Mouse (Mus musculus): ENCODE measurements around the gene Slc9a3r1.

The Slc9a3r1 gene

DNA sequence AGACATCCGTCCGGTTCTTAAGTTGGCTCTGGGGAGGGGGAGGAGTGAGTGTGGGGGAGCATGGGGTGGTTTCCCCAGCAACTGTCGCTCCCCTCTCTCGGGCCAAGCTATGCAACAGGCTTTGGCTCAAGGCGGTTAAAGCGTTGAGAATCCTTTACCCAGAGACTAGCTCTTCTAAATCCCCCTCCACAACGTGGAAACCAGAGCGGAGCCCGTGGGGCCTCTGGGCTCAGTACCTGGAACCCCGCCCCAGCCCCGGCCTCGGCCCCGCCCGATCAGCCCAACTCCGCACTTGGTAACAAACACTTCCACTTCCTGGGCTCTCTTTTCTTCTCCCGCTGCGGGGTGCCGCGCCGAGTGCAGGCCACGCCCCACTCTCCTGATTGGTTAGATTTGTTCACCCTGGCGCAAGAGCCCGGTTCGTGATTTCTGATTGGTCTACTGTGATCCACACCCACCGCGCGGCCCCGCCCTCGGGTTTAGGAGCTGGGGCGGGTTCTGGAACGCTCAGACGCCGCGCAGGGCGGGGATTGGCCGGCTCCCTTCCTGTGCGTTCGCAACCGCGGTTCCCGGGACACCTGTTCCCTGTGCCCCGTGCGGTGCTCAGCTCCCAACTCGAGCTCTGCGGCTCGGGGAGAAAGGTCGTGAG, at the start of gene Slc9a3r1:
Gene Slc9a3r1 (plus strand): TSS at position 510 of the 649 bp plus-strand sequence.
- peak; percentile 76 for DNase-seq (ENCODE audit: low read depth, low spot score)

DNA sequence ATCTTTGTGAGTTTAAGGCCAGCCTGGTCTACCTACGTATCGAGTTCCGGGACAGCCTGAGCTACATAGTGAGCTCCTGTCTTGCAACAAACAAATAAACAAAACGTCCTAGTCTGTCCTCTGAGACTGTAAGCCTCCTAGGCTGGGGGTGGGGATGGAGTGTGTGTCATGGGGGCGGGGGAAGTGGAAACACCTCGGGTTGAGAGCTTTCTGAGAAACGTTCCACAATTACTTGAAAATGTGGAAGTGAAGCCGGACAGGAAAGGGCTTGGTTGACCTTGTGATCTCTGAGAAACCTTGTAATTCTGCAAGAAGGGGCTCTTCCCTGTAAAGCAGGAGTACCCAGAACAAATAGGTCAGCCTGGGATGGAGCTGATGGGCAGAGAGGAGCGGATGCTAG, 43.7 kb upstream of the Slc9a3r1 start:
- no peak for DNase-seq (ENCODE audit: low read depth, low spot score)

- no peak for DNase-seq (ENCODE audit: low read depth, low spot score)
Measured at GRCm38 (mm10) chr11:115128483-115128882, 34.7 kb upstream of the Slc9a3r1 start.

DNA sequence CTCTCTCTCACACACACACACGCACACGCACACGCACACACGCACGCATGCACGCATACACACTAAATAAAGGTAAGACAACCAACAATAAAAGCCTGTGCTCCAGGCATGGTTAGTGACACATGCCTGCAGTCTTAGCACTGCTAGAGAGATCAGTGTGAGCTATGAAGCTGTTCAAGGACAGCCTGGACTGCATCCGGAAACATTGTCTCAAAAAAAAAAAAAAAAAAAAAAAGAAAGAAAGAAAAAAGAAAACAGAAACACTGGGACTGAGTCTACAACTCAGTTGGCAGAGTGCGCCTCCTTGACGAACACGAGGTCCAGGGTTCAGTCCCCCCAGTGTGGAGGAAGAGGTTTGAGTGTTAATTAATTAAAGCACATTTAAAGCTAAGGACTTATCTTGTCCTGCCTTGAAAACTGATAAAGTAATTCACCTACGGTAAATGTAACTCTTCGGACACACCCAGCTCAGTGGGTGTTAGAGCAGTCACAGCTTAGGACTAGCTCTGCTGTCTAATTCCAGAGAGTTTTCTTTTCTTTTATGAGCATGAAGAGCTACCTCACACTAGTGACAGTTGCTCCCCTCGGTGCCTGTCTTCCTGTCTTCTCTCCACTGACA, 33.5 kb upstream of the Slc9a3r1 start:
- DNase-seq (ENCODE audit: low read depth, low spot score): no peak

- DNase-seq (ENCODE audit: low read depth, low spot score): no peak
Measured at GRCm38 (mm10) chr11:115131768-115132381, 31.3 kb upstream of the Slc9a3r1 start.

DNA sequence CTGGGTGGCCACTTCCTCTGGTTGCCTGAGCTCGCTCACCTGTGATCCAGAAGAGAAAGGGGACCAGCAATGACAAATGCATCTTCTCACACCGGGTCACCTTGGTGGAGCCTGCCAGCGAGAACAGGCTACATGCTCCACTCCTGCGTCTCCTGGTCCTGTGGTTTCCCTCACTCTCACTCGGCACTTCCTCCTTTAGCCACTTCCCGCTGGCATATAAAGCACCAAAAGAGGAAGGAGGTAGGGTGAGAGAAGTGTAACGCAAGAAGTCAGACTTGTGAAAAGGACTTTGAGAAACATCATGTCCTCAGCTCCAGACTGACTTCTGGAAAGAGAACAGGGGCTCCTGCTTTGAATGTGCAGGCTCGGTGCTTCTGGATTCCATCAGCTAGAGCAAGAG, 29.3 kb upstream of the Slc9a3r1 start, which contains the start of gene Cd300lf:
Gene Cd300lf (minus strand): TSS at position 193 of the 400 bp plus-strand sequence.
- DNase-seq (ENCODE audit: low read depth, low spot score): peak; percentile 27

DNA sequence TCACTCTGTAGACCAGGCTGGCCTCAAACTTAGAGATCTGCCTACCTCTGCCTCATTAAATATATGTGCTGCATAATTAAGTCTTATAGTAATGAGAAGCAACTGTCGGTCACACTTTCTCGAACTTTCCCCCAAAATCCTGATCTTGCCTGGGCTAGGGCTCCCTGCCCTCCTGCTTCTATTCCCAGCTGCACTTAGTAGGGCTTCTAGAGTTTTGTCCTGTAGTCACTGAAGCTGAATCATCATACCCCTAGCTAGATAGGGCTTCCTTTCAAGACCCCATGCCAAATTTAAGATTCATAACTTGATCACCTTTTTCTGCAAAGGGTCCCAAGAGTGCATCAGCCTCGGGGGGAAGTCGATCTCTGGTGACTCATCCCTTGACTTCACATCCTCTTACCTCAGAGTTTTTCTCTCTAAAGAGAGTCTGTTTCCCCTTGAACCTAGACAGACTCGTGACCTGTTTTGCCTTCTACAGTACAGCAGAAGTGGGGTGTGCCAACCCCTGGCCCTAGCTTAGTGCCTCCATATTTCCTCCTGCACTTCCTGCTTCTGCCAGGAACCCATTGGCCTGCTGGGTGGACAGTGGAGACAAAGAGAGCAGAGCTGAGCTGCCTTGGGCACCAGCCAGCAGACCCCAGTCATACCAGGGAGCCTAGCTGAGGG, 24.4 kb upstream of the Slc9a3r1 start:
- no peak for DNase-seq (ENCODE audit: low read depth, low spot score)

GRCm38 (mm10) chr11:115141970-115142369, 21.2 kb upstream of the Slc9a3r1 start:
- DNase-seq (ENCODE audit: low read depth, low spot score): no peak

DNA sequence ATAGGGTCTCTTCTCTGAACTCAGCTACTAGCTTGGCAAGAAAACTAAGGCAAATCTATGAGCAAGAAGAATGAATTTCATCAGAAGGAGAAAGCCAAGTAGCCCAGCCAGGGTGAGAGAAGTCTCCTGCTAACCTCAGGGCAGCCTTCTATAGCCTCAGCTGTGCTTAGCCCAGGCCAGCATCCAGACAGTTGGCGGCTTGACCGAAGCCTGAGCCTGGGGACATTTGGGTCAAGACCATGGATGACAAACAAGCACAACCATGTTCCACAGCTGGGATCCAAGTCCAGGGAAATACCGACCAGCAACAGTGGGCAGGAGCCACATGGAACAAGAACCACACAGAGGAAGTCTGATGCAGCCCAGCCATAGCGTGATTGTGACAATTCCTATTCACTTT, 15.3 kb upstream of the Slc9a3r1 start:
- DNase-seq (ENCODE audit: low read depth, low spot score): no peak

DNA sequence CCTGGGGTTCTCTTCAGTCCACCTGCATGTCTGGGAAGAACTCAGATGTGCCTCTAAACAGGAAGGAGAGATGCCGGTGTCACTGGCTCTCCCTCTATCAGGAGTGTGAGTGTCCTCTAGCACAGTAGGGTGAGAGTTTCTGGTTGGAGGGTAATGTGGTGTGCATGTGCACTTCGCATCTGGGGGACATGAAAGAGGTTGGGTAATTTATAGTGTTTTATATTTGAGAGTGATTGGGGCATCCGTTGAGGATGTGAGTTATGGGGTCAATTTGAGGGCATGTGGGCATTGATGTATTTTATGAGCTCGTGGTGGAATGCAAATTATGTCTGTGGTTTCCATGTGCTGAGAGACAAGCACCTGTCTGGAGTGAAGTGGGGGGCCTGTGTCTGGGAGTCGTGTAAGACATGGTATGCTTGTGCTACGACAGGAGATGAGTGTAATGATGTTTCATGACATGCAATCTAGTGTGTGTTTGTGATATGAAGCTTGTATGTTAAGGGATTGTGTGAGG, 12.3 kb upstream of the Slc9a3r1 start:
- no peak for DNase-seq (ENCODE audit: low read depth, low spot score)

DNA sequence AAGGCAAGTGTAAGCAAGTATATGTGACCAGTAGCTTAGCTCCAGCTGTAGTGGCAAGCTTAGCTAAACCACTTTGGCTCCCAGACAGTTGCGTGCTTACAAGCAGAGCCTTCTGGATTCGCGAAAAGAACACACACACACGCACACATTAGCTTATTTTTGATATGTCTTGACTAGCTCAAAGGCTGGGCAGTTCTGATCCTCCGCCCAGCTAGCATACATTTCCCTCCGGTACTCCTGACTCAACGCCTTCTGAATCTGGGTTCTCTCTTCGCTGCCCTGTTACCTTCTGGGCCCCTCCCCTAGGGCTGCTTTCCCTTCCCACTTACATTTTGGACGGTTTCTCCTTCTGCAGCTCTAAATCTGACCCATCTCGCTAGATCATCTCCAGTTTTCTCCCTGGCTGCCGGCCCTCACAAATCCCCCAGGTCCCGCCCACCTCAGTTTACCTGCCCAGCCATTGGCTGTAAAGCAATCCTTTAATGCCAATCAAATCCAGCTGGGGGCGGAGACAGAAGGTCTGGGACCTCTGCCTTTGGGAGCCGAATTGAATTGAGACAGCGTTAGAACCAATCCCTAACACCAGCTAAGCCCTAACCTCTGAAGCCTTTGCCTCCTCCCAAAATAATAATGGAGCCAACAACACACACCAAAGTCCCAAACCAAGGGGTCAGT, 11.2 kb upstream of the Slc9a3r1 start:
- no peak for DNase-seq (ENCODE audit: low read depth, low spot score)

- no peak for DNase-seq (ENCODE audit: low read depth, low spot score)
Measured at GRCm38 (mm10) chr11:115153088-115153487, 10.1 kb upstream of the Slc9a3r1 start.

DNA sequence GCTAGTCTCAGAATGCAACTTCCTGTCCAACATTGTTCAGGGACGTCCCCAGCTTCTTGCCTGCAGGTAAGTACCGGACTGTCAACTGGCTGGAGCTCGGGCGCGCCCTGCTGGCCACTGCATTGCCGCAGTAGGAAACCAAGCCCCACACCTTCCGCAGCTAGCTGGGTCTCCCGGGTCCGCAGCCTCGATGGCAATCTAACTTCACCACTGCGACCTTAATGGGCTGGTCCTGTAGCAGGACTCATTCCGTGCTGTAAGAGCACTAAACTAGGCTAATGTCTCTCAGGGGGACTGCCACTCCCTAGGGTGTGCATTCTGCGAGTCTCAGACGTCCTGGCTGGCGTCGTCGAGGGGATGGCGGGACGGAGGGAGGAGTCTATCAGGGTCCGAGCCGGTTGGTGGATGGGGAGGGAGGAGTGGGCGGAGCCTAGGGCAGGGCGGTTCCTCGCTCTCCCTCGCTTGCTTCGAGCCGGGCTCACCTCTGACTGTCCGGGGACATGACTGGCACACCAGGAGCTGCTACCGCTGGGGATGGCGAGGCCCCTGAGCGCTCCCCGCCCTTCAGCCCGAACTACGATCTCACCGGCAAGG, 9.3 kb upstream of the Slc9a3r1 start:
- DNase-seq (ENCODE audit: low read depth, low spot score): no peak

- no peak for DNase-seq (ENCODE audit: low read depth, low spot score)
Measured at GRCm38 (mm10) chr11:115155053-115155634, 8.0 kb upstream of the Slc9a3r1 start.

- DNase-seq (ENCODE audit: low read depth, low spot score): no peak
Measured at GRCm38 (mm10) chr11:115157933-115158719, 5.0 kb upstream of the Slc9a3r1 start.

- no peak for DNase-seq (ENCODE audit: low read depth, low spot score)
Measured at GRCm38 (mm10) chr11:115160016-115160797, 2.9 kb upstream of the Slc9a3r1 start.

- DNase-seq (ENCODE audit: low read depth, low spot score): no peak
Measured at GRCm38 (mm10) chr11:115160883-115161577, 2.1 kb upstream of the Slc9a3r1 start.

DNA sequence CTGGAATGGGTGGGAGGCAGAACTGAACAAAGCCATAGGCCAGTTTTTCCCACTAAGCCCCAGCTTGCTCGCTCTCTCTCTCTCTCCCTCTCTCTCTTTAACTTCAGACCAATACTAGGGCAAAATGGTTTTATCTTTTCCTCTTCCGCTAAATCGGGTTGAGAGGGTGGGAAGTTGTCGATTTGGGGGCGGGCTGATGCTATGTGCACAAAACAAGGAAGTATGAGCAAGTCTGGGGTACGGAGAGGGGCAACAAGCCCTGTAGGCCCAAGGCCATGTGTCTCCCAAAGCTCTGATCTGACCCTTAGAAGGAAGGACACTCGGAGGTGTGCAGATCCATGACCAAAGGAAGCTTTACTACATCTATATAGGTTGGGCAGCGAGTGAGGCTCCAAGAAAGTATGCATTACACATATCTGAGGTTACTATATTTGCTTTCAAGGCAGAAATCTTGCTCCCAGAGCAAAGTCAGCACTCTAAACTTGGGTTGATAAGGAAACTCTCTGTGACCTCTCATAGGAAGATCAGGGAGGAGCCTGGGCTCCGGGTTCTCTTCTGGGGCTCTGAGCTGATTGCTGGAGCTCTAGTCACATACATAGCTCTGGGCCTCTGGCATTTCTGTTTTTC, 1.4 kb upstream of the Slc9a3r1 start:
- no peak for DNase-seq (ENCODE audit: low read depth, low spot score)

All from telencephalon, adult 2 months (tissue).